Mouse (Mus musculus) left cerebral cortex, postnatal 25 days (tissue): ENCODE data around the gene Kat5. TPM values are rescaled to one million over a fixed set of nuclear protein-coding genes. Genes with fewer than 3 reads are reported as not detected.

Experiments
- DNase-seq, 2 experiments: peaks; one replicate each; pipeline ENCODE4 v3.0.0; 2022; ENCODE audit warnings: low spot score in 2 of 2, mixed read lengths in 1 of 2
- intact Hi-C: fragments of 180-260 bp; cut with DNase I; formaldehyde crosslinking; loops from one replicate; pipeline ENCODE4 v1.15.1; 2025
- total RNA-seq, 2 experiments: library from RNA; stranded (reverse); gene quantifications; 2 replicates each; pipeline ENCODE4 v1.2.3; 2021

Gene Kat5
- total RNA-seq, 2 experiments from 2014 or later: 83.9 to 93.4 TPM

- intact Hi-C loops: loop anchor here (5.0 to 10.0 kb wide), 2 partner anchors 37 to 146 kb away; no protein-coding TSS in a partner anchor
- no peak for DNase-seq
Measured at GRCm38 (mm10) chr19:5580776-5581175, 29.3 kb downstream of the Kat5 start.

GRCm38 (mm10) chr19:5579971-5580370 lies 30.1 kb downstream of the Kat5 start:
- no peak for DNase-seq
- intact Hi-C loops: loop anchor here (5.0 to 10.0 kb wide), 2 partner anchors 37 to 145 kb away; no protein-coding TSS in a partner anchor

- intact Hi-C loops: no loop called here
- DNase-seq: no peak
Measured at GRCm38 (mm10) chr19:5575336-5575735, 34.7 kb downstream of the Kat5 start.

- peak; percentile 45 to 94 for DNase-seq
- intact Hi-C loops: no loop called here
Measured at GRCm38 (mm10) chr19:5572331-5573125, 37.5 kb downstream of the Kat5 start.

- no peak for DNase-seq
- intact Hi-C loops: no loop called here
Measured at GRCm38 (mm10) chr19:5571831-5572230, 38.2 kb downstream of the Kat5 start.

- DNase-seq: no peak
- intact Hi-C loops: no loop called here
Measured at GRCm38 (mm10) chr19:5570353-5571246, 39.4 kb downstream of the Kat5 start.

- intact Hi-C loops: loop anchor here (2.0 kb wide), 1 partner anchor 107 kb away; no protein-coding TSS in a partner anchor
- no peak for DNase-seq
Measured at GRCm38 (mm10) chr19:5569521-5569920, 40.5 kb downstream of the Kat5 start.

- DNase-seq: peak; percentile 74 to 81
- intact Hi-C loops: loop anchor here (1.0 to 2.0 kb wide), 2 partner anchors 39 to 106 kb away; no protein-coding TSS in a partner anchor
Measured at GRCm38 (mm10) chr19:5568470-5569140, 41.4 kb downstream of the Kat5 start.

GRCm38 (mm10) chr19:5567534-5568469 lies 42.2 kb downstream of the Kat5 start, which contains the start of gene Ap5b1:
Gene Ap5b1 (plus strand): TSS chr19:5568025.
- peak; percentile 84 to 88 for DNase-seq
- intact Hi-C loops: loop anchor here (1.0 to 2.0 kb wide), 2 partner anchors 39 to 105 kb away; no protein-coding TSS in a partner anchor

GRCm38 (mm10) chr19:5567180-5567533 lies 42.9 kb downstream of the Kat5 start:
- no peak for DNase-seq
- intact Hi-C loops: no loop called here

GRCm38 (mm10) chr19:5566316-5566715 lies 43.7 kb downstream of the Kat5 start:
- DNase-seq: no peak
- intact Hi-C loops: no loop called here

GRCm38 (mm10) chr19:5562776-5563175 lies 47.3 kb downstream of the Kat5 start:
- no peak for DNase-seq
- intact Hi-C loops: no loop called here

- intact Hi-C loops: loop anchor here (2.0 kb wide), 1 partner anchor 29 kb away; no protein-coding TSS in a partner anchor
- DNase-seq: no peak
Measured at GRCm38 (mm10) chr19:5561886-5562285, 48.2 kb downstream of the Kat5 start.

GRCm38 (mm10) chr19:5561252-5561790 lies 48.7 kb downstream of the Kat5 start:
- intact Hi-C loops: loop anchor here (2.0 kb wide), 1 partner anchor 29 kb away; no protein-coding TSS in a partner anchor
- DNase-seq: no peak

- DNase-seq: no peak
- intact Hi-C loops: loop anchor here (2.0 kb wide), 1 partner anchor 28 kb away; no protein-coding TSS in a partner anchor
Measured at GRCm38 (mm10) chr19:5560457-5561041, 49.5 kb downstream of the Kat5 start, which contains the start of gene Ovol1. Gene Ovol1 (minus strand): TSS chr19:5560646.

- DNase-seq: no peak
- intact Hi-C loops: loop anchor here (2.0 kb wide), 1 partner anchor 27 kb away; no protein-coding TSS in a partner anchor
Measured at GRCm38 (mm10) chr19:5559631-5560456, 50.2 kb downstream of the Kat5 start.

- intact Hi-C loops: no loop called here
- no peak for DNase-seq
Measured at GRCm38 (mm10) chr19:5559229-5559628, 50.8 kb downstream of the Kat5 start.
